Mouse (Mus musculus) spleen, adult 2 months (tissue): Measurements from ENCODE around the gene Tnrc18.

Experiments used
- CTCF ChIP-seq: fragments of 200-500 bp; IDR thresholded peaks from 2 replicates; pipeline ENCODE4 v1.5.1; 2011; ENCODE audit warnings: mild to moderate bottlenecking, inconsistent platforms; ENCODE audit not compliant: insufficient read depth, insufficient read length, insufficient replicate concordance; ENCODE audit errors: extremely low read depth
- POLR2A ChIP-seq: fragments of 200-500 bp; IDR thresholded peaks from 2 replicates; pipeline ENCODE4 v1.6.1; 2011; ENCODE audit warnings: low read depth, low read length, inconsistent platforms

DNA sequence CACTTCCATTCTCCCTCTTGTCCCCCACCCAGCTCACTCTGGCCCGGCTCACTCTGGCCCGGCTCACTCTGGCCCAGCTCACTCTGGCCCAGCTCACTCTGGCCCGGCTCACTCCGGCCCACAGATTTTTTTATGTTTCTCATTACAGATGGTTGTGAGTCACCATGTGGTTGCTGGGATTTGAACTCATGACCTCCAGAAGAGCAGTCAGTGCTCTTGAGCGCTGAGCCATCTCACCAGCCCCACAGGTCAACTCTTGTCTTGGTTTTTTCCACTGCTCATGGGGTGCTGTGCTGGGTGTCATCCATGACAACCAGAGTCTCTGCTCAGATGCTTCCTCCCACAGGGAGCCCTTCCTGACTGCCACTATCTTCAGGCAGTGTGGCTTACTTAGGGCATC is 42.7 kb downstream of the Tnrc18 start:
- no peak for TF ChIP-seq CTCF
- TF ChIP-seq POLR2A: no peak
